Mouse (Mus musculus) WW6 (cell line): ENCODE measurements around the gene Gtf2h4.

Experiments
- DNase-seq: peaks from one replicate; pipeline ENCODE4 v3.0.0-alpha.2; 2013; ENCODE audit warnings: low read depth, low spot score

The Gtf2h4 gene

DNA sequence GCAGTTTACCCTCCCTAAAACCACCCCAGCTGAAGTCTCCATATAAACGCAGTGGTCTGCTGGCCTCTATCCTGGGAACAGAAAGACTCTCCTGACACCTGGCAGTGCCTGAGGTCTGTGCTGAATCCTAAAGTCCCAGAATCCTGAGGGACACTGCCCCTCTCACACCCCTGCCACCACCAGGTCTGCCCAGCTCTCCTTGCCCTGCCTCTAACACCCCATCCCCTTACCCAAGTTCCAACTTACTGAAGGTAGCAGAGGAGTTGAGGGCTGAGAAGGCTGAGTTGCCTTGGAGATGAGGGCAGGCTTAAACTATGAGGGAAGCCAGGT is 23.9 kb upstream of the Gtf2h4 start:
- no peak for DNase-seq

DNA sequence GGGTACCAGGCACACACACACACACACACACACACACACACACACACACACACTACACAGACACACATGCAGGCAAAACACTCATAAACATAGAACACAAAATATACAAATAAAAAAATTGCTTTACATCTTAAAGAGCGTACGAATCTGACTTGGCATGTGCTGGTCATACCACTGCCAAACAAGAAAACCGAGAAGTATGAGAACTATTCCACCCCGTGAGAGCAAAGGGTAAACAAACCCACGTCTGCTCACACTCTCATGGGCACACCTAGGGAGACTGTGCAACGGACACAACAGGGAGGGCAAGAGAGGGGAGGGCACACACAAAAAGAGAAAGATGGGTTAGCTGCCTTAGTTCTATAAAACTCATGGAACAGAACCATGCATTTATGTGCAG is 23.2 kb upstream of the Gtf2h4 start:
- no peak for DNase-seq

DNA sequence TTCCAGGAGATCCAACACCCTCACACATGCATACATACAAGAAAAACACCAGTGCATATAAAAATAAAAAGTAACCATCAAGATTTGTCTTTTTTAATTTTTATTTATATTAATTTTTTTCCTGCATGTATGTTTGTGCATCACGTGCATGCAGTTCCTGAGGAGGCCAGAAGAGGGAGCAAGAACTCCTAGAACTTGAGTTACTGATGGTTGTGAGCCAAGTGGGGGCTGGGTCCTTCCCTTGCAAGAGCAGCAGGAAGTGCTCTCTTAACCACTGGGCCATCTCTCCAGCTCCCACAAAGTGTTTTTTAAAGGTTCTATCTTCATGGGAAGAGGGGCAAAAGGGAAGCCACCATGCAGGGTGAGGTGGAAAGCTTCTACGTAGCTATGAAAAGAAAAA is 21.8 kb upstream of the Gtf2h4 start:
- DNase-seq: no peak

DNA sequence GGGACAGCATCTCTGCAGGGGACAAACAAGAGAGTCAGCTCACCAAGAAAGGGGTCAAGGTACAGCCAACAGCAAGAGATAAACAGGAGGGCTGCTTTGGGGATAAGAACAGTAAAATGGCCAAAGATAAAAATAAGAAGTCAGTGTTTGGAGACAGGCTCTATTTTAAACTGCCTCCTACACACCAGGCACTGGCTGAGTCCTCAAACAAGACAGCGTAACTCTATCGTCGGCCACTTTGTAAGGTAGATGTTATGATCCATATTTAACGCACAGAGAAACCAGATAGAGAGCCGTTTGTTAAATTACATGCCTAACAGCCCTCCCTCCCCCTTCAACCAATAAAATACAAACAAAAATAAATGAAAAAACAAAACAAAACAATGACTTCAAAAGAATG is 20.4 kb upstream of the Gtf2h4 start:
- DNase-seq: no peak

DNA sequence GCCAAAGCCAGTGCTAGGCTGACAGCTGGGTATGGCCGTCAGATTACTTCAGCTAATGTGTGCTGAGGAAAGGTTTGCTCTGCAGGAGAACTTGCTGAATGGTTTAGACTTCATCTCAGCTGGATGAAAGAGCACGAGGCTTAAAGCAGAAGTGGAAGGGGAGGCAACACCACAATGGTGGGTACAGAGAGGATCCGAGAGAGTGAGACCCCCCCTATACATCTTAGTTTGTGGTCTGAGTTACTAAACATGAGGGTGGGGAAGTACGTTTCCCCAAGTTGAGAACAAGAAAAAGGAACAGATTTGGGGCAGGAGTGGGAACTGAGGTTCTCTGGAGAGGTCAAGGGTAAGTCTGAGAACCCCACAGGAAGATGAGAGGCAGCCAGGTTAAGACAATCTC is 18.8 kb upstream of the Gtf2h4 start:
- no peak for DNase-seq

DNA sequence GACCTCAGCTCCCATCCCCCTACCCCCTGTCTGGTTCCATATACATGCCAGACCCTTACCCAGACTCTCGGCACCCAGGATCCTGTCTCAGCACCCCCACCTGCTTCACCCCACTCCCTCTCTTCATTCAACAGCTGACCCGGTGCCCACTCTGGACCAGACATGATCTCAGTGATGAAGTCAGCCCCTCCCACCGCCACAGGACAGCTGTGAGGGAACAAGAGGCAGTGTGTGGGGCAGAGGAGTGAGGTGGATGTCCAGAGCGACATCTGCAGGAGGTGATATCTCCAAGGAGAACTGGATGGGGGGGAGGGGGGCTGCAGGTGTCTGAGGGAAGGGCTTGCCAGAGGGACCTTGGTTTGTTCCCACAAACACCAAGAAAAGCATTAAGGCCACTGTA is 18.3 kb upstream of the Gtf2h4 start:
- DNase-seq: no peak

DNA sequence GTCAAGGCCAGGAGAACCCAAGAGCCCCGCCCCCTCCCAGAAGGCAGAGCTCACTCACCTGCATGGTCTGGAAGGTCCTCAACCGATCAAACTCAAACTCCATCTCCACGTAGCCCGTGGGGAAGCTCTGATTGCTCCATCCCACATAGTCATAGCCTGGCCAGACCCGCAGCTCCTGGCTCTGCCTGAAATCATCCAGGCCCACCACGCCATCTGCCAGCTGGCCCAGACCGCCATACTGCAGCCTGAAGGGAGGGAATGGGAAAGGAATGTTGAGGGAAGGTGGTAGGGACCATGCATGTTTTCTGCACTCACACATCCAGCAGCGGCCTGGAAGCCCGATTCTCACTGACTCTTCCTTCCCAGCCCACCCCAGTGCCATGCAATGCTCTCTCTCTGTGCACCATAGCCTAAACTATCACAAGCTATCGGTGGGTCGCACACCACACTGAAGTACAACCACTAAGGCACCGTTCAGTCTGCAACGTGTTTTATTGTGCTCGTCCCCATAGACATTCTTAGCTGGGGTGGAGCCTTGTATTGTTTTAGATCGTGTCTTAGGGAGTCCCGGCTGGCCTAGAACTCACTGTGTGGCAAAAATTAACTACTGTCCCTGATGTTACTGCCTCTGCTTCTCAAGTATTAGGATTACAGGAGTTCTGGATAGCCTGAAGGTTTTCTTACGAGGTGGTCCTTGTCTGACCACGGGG is 16.6 kb upstream of the Gtf2h4 start:
- no peak for DNase-seq

DNA sequence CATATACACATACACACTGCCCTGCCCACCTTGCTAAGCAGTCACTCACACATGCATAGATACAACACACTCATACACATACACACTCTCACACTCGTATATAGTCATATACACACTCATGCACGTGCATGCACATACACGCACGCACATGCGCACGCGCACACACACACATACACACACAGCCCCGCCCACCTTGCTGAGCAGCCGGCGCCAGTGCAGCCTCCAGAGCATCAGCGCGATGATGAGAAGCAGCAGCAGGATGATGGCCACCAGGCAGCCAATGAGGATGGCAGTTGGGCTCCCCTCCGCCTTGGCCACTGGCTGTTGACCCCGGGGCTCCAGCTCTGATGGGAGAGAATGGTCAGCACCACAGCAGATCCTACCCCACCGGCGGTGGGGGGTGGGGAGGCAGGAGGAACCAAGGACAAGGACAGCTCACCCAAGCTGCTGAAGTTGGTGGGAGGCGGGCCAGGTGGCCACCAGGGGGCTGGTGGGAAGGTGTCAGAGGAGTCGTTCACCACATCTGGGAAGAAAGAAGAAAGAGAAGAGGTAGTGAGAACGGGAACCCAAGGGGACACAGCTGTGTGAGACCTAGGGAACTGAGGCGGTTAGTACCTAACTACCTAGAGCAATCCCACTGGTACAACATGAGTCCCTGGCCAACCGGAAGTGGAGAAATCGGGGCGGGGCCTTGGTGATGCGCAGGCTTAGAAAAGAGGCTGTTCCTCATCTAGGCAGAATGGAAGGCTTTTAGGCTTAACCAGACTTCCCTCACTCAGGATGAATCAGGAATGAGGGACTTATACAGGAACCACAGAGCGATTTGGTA is 15.0 kb upstream of the Gtf2h4 start:
- no peak for DNase-seq

DNA sequence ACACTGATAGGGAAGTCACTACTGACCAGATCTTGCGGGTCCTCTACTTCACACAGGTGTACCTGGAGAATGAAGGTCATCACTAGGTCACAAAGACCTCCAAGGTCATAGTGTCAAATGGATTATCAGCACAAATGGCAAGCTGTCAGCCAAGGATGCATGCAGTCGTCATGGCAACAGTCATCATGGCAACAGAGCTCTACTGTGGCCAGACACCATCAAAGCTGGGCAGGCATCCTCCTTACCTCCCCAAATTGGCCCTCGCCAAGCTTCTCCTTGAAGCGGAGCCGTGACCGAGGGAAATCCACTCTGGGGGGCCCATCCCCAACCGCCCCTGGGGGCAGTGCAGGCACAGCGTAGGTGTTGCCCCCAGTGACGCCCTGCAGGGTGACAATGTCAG is 11.5 kb upstream of the Gtf2h4 start:
- DNase-seq: no peak

DNA sequence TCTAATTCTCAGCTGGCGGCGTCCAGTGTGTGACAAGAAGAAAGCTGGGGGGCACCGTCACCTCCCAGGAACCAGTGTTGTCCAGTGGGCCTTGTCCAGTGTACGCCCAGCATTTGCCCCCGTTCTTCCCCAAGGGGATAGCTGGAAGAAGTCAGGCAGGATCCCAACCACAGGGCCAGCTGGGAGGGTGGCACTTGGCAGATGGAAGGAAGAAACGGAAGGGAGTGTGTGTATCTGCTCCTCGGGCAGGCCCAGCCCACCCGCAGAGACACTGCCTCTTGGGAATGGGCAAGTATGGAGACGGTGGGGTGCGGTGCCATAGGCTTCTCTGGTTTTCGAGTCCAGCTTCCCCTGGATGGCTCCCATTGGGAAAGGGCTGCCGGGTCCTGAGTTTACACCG is 8.4 kb upstream of the Gtf2h4 start:
- DNase-seq: no peak

DNA sequence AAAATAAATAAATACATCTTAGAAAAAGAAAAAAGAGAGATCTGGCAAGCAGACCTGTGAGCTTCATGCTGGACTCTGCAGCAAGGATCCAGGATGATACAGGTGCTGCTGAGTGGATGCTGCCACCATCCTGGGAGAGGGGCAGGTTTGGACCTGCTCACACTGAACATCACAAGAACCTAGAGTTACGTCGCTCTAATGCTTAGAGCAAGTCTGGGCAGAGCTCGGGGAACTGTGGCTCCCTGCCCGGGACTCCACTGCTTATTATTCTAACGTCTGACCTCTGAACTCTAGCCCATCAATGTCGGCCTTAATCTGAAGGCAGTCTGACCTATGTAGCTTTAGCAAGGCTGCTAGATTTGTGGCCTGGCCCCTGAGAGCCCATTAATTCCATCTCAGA is 7.1 kb upstream of the Gtf2h4 start:
- DNase-seq: no peak

DNA sequence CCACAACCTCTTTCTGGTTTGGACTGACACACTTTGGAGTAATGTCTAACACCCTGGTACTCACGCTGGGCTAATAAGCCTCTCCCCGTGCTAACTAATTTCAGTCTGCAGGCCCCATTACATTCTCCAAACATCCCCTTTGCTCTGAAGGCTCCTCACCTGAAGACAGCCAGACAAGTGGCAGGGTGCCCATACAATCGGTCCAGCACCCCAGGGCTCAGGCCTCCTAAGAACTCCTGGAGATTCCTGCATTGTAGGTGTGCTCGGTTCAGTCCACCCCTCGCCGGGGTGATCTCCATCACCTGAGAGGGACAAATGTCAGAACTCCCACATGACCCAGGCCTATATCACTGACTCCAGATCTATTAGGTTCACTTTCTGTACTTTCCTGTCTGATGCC is 1.0 kb downstream of the Gtf2h4 start:
- no peak for DNase-seq

DNA sequence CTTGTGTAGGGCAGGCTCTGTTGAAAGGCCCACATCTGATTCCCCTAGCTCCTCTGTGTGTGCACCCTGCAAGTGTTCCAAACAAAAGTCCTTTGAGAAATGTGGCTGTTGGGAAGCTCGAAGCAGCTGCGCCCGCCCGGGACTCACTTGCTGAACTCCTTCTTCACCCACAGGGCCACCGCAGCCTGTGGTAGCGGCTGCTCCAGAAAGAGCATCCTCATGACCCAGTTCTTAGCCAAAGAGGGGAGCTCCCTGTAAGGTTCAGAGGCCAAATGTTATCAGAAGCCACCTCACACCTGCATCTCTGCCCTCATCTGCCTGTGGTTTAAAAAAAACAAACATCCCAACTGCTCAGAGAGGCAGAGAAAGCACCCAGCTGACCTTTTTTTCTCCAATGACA is 1.7 kb downstream of the Gtf2h4 start:
- no peak for DNase-seq

DNA sequence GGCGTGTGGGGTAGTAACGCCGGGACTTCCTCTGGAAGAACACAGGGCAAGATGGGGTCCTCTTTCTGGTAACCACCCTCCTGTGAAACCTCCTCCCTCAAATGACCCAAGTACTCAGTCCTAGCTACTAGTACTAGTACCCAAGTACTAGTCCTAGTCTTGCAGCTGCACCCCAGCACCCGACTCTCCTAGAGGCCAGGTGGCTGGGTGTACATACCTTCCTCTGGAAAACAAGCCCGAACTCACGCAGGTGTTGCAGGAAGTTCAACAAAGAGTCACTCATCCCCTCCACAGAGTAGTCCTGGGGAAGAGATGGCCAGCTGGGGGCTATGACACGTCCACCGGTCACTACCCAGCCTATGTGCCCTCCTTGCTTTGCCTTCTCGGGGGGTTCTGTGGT is 3.8 kb downstream of the Gtf2h4 start:
- DNase-seq: no peak

DNA sequence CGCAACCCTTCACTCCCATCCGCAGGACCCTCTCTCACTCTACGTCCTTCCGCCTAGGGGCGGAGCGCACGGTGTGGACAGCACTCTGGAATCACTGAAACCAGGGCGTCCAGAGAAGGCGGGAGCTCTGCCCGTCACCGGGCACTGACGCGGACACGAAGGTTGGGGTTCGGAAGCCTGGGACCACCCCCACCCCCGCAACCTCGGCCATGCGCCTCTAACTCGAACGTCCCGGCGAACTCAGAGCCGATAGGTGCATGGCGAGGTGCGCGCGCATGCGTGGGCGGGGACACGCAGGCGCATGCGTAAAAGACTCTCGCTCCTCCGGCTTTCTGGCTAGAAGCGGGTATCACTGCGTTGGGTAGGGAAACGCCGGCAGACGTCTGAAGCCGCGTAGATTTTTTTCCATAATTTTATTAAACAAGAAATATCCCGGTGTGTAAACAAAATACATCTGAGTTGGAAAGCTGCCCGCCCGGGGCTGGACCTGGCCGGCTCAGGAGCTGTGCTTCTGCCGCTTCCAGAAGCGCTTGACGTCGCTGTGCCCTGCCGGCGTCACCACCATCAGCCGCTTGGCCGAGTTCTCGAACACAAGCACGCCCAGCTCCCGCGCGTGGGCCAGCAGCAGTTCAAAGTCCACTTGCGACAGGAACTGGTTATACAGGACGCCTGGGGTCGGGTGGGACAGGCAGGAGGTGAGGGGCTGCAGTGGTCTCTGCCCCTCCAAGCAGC is 6.0 kb downstream of the Gtf2h4 start, which contains the start of gene Vars2:
Gene Vars2 (minus strand): TSS at position 259 of the 732 bp plus-strand sequence.
- DNase-seq: peak; percentile 84

DNA sequence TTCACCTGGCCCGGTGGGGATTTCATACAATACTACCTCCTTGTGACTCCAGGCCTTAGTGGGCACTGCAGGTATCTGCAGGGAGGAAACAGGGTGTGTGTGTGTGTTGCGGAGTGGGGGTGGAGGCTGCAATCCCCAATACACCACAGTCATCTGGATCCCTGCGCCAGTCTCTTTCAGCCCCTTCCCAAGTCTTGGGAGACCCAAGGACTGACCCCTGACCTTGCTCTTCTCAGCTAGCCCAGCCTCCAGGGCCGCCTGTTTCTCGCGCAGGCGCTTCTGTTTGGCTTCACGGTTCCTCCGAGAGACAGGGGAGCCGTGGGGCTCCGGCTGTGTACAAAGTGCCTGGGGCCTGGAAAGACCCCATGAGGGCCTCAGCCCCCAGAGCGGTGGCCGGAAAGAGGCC is 6.7 kb downstream of the Gtf2h4 start:
- DNase-seq: no peak

DNA sequence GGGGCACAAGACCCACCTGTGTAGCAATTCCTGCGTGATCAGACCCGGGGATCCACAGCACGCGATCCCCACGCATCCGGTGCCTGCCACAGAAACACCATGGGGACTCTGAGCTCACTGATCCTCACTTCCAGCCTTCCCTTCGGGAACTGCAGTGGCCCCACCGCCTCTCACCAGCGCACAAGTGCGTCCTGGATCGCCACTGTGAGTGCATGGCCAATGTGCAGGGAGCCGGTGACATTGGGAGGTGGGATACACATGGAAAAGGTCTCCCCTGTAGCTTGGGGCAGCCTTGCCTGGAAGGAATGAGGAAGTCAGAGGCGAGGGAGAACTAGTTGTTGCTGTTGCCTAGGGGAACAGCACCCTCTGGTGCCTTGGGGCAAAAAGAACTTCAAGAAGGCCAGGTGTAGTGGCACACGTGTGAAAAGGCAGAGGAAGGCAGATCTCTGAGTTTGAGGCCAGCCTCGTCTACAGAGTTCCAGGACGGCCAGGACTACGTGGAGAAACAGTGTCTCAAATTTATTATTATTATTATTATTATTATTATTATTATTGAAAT is 7.5 kb downstream of the Gtf2h4 start:
- no peak for DNase-seq

DNA sequence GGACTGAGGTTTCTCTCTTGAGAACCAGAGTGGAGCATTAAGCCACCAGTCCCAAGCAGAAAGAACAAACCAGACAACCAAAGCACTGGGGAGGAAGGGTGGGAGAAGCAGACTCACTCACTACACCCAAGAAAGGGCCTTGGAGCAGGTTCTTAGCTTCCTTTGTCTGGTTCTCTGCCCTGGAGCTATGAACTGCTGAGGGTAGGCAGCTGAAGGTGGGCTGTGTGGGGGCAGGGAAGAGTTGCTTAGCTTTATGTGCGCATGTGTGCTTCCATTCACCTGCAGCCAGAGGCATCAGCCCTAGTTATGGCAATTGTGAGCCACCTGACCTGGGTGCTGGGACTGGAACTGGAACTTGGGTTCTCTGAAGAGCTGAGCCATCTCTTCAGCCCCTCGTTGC is 20.5 kb downstream of the Gtf2h4 start:
- no peak for DNase-seq

DNA sequence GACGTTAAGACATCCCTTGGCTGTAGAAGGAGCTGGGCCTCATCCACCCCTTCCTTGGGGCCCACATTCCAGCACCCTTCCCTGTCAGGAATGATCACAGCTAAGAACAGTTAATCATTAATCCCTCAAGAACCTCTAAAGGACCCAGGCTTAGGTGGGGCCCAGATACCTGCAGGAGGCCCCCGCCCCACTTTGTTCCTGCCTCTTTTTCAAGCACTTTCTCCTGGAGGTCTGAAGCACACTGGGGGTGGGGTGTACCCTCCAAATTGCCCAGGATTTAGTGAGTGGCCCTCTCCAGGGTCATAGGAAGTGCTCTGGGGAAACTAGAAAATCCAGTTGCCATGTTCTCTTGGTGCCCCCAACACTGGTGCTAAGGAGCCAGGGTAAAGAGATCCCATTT is 24.1 kb downstream of the Gtf2h4 start:
- no peak for DNase-seq

DNA sequence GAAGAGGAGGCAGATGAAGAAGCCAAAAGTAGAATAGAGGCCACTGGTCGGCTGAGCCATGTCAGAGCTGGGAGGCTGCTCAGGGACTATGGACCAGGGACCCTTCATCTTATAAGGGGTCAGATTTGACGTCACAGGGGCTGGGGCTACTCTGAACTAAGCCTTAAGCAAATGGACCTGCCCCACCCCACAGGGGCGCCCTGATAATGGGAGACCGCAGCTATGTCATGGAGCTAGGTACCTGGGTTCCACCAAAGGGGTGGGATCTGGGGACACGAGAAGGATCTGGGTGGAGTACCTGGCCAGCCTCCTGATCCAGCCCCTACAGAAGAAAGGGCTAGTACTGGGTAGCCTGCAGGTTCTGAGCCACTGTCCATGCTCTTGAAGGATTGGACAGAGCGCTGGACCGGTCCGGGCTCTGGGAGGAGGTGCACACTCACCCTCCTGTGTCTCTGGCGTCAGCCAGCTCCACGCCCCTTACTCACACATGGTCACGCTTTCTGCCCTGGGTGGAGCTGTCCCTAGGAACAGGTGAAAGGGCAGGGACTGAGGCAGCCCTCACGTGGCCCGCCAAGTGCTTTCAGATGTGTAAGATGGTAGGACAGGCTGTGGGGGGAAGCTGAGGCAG is 29.8 kb downstream of the Gtf2h4 start, which contains the start of gene Mucl3:
Gene Mucl3 (minus strand): TSS at position 87 of the 628 bp plus-strand sequence.
- no peak for DNase-seq

DNA sequence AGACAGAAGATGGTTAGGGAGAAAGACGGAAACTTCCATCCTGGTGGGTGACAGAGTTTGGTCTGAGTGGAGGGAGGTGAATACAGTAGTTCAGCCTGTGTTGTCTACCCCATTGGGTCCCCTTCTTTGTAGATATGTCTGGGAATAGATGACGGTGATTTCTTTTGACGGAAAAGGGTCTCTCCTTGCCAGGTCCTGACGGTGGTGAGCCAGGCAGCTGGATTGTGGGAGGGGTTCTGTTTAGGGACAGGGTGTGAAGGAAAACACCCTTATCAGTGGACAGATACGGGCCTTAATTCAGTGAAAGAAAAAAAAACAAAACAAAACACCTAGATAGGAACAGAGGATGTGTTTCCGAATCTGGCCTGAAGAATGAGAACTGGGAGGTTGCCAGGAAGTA is 34.2 kb downstream of the Gtf2h4 start:
- no peak for DNase-seq
